Mouse (Mus musculus): Measurements from ENCODE around the gene Clec2l. TPM values are rescaled to one million over a fixed set of nuclear protein-coding genes. Genes with fewer than 3 reads are reported as not detected.
A peak's percentile ranks its signal among the peaks of the same experiment; 100 is the strongest.

The Clec2l gene
- total and polyA plus RNA-seq, 3 experiments, result 6.0 to 10.4 TPM; not detected in 1

DNA sequence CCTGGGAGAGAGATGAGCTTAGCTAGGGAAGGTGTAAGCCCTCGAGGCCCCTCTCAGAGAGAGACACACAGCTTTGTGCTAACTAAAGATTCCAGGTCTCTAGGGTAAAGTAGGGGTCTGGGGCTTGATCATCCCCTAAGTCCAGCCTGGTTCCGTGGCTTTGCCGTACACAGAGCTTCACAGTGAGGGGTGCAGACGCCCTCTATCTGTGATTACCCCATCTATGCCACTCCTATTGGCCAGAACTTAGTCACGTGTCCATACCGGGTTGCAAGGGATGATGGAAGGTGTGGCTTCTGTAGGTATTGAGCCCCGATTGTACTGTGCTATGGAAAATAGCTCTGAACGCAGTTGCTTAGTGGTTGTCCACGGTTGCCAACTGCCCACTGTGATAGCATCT is 14.8 kb downstream of the Clec2l start (continued):
- TF ChIP-seq TBP (IDR thresholded peaks at IDR 0.05; ENCODE audit: low read depth, low read length) (peak; percentile 60; the same call in 1 of the 2 replicates), ZNF384 (IDR thresholded peaks at IDR 0.05; ENCODE audit: low read depth, low read length) (no peak)

DNA sequence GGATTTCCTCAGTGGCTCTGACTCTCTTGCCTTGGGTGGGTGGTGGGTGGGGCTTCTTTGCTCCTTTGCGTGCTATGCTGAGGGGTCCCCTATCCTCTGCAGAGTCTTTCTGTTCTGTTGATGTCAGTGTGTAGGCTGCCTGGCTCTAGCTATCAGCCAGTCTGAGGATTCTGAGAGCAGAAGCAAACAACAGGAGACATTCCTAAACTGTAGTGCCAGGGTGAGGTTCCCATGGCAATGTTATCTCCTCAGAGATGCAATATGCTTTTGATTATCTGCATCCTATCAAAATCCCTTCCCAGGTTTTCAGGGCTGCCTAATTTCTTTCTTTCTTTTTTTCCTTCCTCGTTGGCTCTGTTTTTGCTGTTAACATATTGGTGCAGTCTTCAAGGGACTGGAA is 19.7 kb downstream of the Clec2l start:
- no peak for DNase-seq (ENCODE audit: low read depth, low spot score)
- H3K36me3 ChIP-seq (ENCODE audit: control insufficient read depth in 1 of 2, insufficient read depth in 2 of 2, low read length in 2 of 2), result no peaks in the 10 kb centered on the region
- peaks cover 0 to 3% of the 10 kb centered on the region in 2 experiments; a peak in 1 of 4 replicates for H3K4me1 ChIP-seq (ENCODE audit: control insufficient read depth in 1 of 2, insufficient read depth in 2 of 2, low read length in 2 of 2)
- no peaks in the 10 kb centered on the region for H3K27me3 ChIP-seq (ENCODE audit: control insufficient read depth in 1 of 2, insufficient read depth in 2 of 2, low read length in 2 of 2)
- no peaks in the 10 kb centered on the region for H3K79me2 ChIP-seq (ENCODE audit: control insufficient read depth, insufficient read depth, low read length, poor library complexity)
- H3K27ac ChIP-seq (ENCODE audit: control insufficient read depth, low read depth, low read length), result no peak overlapping the region
- H3K9me3 ChIP-seq (replicated peaks; ENCODE audit: insufficient read depth, low read length), result no peaks in the 10 kb centered on the region
- TF ChIP-seq TCF12 (IDR thresholded peaks at IDR 0.05; ENCODE audit: low read depth, low read length) (no peak), MYB (IDR thresholded peaks at IDR 0.05; ENCODE audit: low read depth, low read length) (no peak), GATA1 (IDR thresholded peaks at IDR 0.05; ENCODE audit: low read depth, low read length) (0 out of 2 replicates have a peak, but pooled peaks have one; percentile 24)
- no peak overlapping the region for H3K9ac ChIP-seq (ENCODE audit: control insufficient read depth, low read depth, low read length, poor library complexity, severe bottlenecking)
- no peak overlapping the region for H3K4me3 ChIP-seq (ENCODE audit: control insufficient read depth in 1 of 2, insufficient read depth in 1 of 2, low read depth in 2 of 2, low read length in 2 of 2)

DNA sequence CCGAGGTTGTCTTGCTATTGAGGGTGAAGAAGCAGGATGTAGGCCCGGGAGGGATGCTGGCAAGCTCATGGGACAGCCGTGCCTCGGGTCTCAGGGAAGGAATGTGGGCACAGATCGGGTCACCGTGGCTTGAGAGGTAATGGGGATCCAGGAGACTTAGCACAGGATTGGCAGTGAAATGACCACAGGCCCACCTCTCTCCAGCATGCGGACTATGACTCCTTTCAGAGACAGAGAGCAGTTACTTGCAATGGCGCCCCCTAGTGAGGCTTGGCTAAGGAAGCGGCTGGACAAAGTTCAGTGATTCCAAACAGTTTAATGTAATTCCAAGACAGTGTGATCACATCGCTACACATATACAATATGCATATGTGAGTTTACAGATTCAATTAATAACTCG is 24.3 kb downstream of the Clec2l start:
- DNase-seq (ENCODE audit: low read depth, low spot score), result peak; percentile 62

DNA sequence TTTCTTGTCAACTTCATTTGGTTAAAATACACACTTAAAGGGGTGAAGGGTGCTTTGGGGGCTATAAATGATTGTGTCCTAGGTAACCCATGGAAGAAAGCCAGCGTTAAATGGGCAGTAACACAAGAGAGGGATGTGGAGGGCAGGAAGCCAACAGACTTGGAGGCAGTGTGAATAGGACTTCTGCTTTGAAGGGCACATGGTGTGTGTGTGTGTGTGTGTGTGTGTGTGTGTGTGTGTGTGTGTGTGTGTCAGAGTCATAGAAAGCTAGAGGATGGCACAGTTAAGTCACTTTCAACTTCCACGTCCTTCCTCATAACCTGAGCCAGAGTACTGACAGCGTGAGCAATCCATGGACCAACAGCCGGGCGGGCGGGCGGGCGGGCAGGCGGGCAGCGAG is 26.0 kb downstream of the Clec2l start:
- no peaks in the 10 kb centered on the region for H3K27me3 ChIP-seq (ENCODE audit: control insufficient read depth in 1 of 2, insufficient read depth in 2 of 2, low read length in 2 of 2)
- no peaks in the 10 kb centered on the region for H3K9me3 ChIP-seq (replicated peaks; ENCODE audit: insufficient read depth, low read length)
- no peak for DNase-seq (ENCODE audit: low read depth, low spot score)
- H3K9ac ChIP-seq (ENCODE audit: control insufficient read depth, low read depth, low read length, poor library complexity, severe bottlenecking), result no peak overlapping the region
- no peak overlapping the region for H3K27ac ChIP-seq (ENCODE audit: control insufficient read depth, low read depth, low read length)
- TF ChIP-seq SIN3A (IDR thresholded peaks at IDR 0.05; ENCODE audit: low read length) (no peak), JUND (IDR thresholded peaks at IDR 0.05; ENCODE audit: low read depth, low read length) (no peak), MEF2A (IDR thresholded peaks at IDR 0.05; ENCODE audit: extremely low read depth, insufficient replicate concordance, low read depth, low read length, poor library complexity, severe bottlenecking) (no peak), ZNF384 (IDR thresholded peaks at IDR 0.05; ENCODE audit: low read depth, low read length) (no peak), CHD1 (IDR thresholded peaks at IDR 0.05; ENCODE audit: low read depth, low read length) (no peak), POLR2AphosphoS5 (IDR thresholded peaks at IDR 0.05; ENCODE audit: borderline replicate concordance, low read depth, low read length) (no peak), ZC3H11A (IDR thresholded peaks at IDR 0.05; ENCODE audit: low read depth, low read length) (no peak), MAX (IDR thresholded peaks at IDR 0.05; ENCODE audit: low read length) (no peak), EP300 (IDR thresholded peaks at IDR 0.05; ENCODE audit: low read depth in 1 of 2, low read length in 2 of 2) (no peak), MAZ (IDR thresholded peaks at IDR 0.05; ENCODE audit: low read depth, low read length) (no peak), MAFK (IDR thresholded peaks at IDR 0.05; ENCODE audit: borderline replicate concordance, low read depth, low read length) (no peak), POLR2A (IDR thresholded peaks at IDR 0.05; ENCODE audit: control insufficient read depth in 1 of 2, insufficient read depth in 1 of 2, low read depth in 1 of 2, low read length in 2 of 2, poor library complexity in 1 of 2) (no peak), GABPA (IDR thresholded peaks at IDR 0.05; ENCODE audit: low read depth, low read length) (no peak), TBP (IDR thresholded peaks at IDR 0.05; ENCODE audit: low read depth, low read length) (no peak), CTCF (IDR thresholded peaks at IDR 0.05 in 2 of 3, conservative IDR thresholded peaks at IDR 0.05 in 1 of 3; ENCODE audit: control insufficient read depth in 1 of 3, insufficient read depth in 1 of 3, low read depth in 2 of 3, low read length in 3 of 3, poor library complexity in 1 of 3, severe bottlenecking in 1 of 3) (no peak)
- no peaks in the 10 kb centered on the region for H3K36me3 ChIP-seq (ENCODE audit: control insufficient read depth in 1 of 2, insufficient read depth in 2 of 2, low read length in 2 of 2)
- no peaks in the 10 kb centered on the region for H3K4me1 ChIP-seq (ENCODE audit: control insufficient read depth in 1 of 2, insufficient read depth in 2 of 2, low read length in 2 of 2)
- H3K4me3 ChIP-seq (ENCODE audit: control insufficient read depth in 1 of 2, insufficient read depth in 1 of 2, low read depth in 2 of 2, low read length in 2 of 2), result no peak overlapping the region
- H3K79me2 ChIP-seq (ENCODE audit: control insufficient read depth, insufficient read depth, low read length, poor library complexity), result no peaks in the 10 kb centered on the region

More for the DNA sequence above, 24.3 kb downstream of the Clec2l start:
- H3K36me3 ChIP-seq (ENCODE audit: control insufficient read depth in 1 of 2, insufficient read depth in 2 of 2, low read length in 2 of 2), result no peaks in the 10 kb centered on the region
- TF ChIP-seq GATA1 (IDR thresholded peaks at IDR 0.05; ENCODE audit: low read depth, low read length) (no peak), RAD21 (IDR thresholded peaks at IDR 0.05; ENCODE audit: low read depth, low read length) (peak; percentile 55), TAL1 (IDR thresholded peaks at IDR 0.05; ENCODE audit: low read length) (no peak), POLR2AphosphoS2 (IDR thresholded peaks at IDR 0.05; ENCODE audit: low read length) (no peak), ZMIZ1 (IDR thresholded peaks at IDR 0.05; ENCODE audit: low read depth, low read length) (no peak), HCFC1 (IDR thresholded peaks at IDR 0.05; ENCODE audit: low read depth, low read length) (no peak), KAT2A (conservative IDR thresholded peaks at IDR 0.05; ENCODE audit: low read depth, low read length) (no peak), SMC3 (IDR thresholded peaks at IDR 0.05; ENCODE audit: low read depth, low read length) (peak; percentile 87), E2F4 (IDR thresholded peaks at IDR 0.05; ENCODE audit: borderline replicate concordance, low read depth, low read length) (no peak), CTCF (IDR thresholded peaks at IDR 0.05 in 2 of 3, conservative IDR thresholded peaks at IDR 0.05 in 1 of 3; ENCODE audit: control insufficient read depth in 1 of 3, insufficient read depth in 1 of 3, low read depth in 2 of 3, low read length in 3 of 3, poor library complexity in 1 of 3, severe bottlenecking in 1 of 3) (peak; percentile 84 to 92 (median 85)), RCOR1 (IDR thresholded peaks at IDR 0.05; ENCODE audit: low read depth, low read length) (no peak), ZC3H11A (IDR thresholded peaks at IDR 0.05; ENCODE audit: low read depth, low read length) (peak; percentile 60), MAZ (IDR thresholded peaks at IDR 0.05; ENCODE audit: low read depth, low read length) (0 out of 2 replicates have a peak, but pooled peaks have one; percentile 22)
- no peak overlapping the region for H3K9ac ChIP-seq (ENCODE audit: control insufficient read depth, low read depth, low read length, poor library complexity, severe bottlenecking)
- no peaks in the 10 kb centered on the region for H3K27me3 ChIP-seq (ENCODE audit: control insufficient read depth in 1 of 2, insufficient read depth in 2 of 2, low read length in 2 of 2)
- no peaks in the 10 kb centered on the region for H3K79me2 ChIP-seq (ENCODE audit: control insufficient read depth, insufficient read depth, low read length, poor library complexity)
- no peak overlapping the region for H3K4me3 ChIP-seq (ENCODE audit: control insufficient read depth in 1 of 2, insufficient read depth in 1 of 2, low read depth in 2 of 2, low read length in 2 of 2)
- no peak overlapping the region for H3K27ac ChIP-seq (ENCODE audit: control insufficient read depth, low read depth, low read length)
- H3K4me1 ChIP-seq (ENCODE audit: control insufficient read depth in 1 of 2, insufficient read depth in 2 of 2, low read length in 2 of 2), result no peaks in the 10 kb centered on the region
- H3K9me3 ChIP-seq (replicated peaks; ENCODE audit: insufficient read depth, low read length), result no peaks in the 10 kb centered on the region

Measured in MEL (cell line).